Comparison of ENCODE assay signal across 19 mouse cellular contexts in genomic region chr15:79009734-79010133, GRCm38 (mm10). TPM values are rescaled to one million over a fixed set of nuclear protein-coding genes. Genes with fewer than 3 reads are reported as not detected.
"Had no signal": no experiment of that assay in that cellular context is flagged by ENCODE, and none has a peak within 500 bp of the region (broad histone marks: within the 10 kb centered on the region; RNA-seq: fewer than 3 reads in every experiment).

No protein-coding gene starts in this region.

- ATAC-seq: liver, embryonic 12.5 days; midbrain, embryonic 13.5 days had no signal

- DNase-seq: kidney, adult 11 months; kidney, adult 9 months; kidney, postnatal 36 days; layer of hippocampus, adult 9-11 months; layer of hippocampus, postnatal 36 days; lung, embryonic 14.5 days; lung, postnatal 10 days; lung, postnatal 4 days; right cerebral cortex, postnatal 4 days; spleen, adult 18-20 months; thymus, adult 18-20 months; thymus, postnatal 25 days had no signal

- H3K9ac ChIP-seq: liver, embryonic 12.5 days; lung, embryonic 14.5 days; midbrain, embryonic 13.5 days had no signal

- H3K27ac ChIP-seq: kidney, postnatal 0 days; liver, embryonic 12.5 days; midbrain, embryonic 13.5 days had no signal

- H3K4me1 ChIP-seq: liver, embryonic 12.5 days had no signal

- H3K9me3 ChIP-seq: liver, embryonic 12.5 days; midbrain, embryonic 13.5 days had no signal

- H3K4me3 ChIP-seq: liver, embryonic 12.5 days; midbrain, embryonic 13.5 days; myocyte had no signal

- H3K27me3 ChIP-seq: midbrain, embryonic 13.5 days had no signal

- H3K4me2 ChIP-seq: liver, embryonic 12.5 days; lung, embryonic 14.5 days; midbrain, embryonic 13.5 days had no signal

RNA-seq across cellular contexts. Expression of gene Galr3, which starts 32.0 kb away (rescaled TPM):
- total RNA-seq: layer of hippocampus, postnatal 36 days; left cerebral cortex, postnatal 36 days; megakaryocyte, adult 5-6 weeks had no signal
- polyA plus RNA-seq: lung, embryonic 14.5 days; midbrain, embryonic 13.5 days; neural tube, embryonic 14.5 days had no signal
